In the genomic region with DNA sequence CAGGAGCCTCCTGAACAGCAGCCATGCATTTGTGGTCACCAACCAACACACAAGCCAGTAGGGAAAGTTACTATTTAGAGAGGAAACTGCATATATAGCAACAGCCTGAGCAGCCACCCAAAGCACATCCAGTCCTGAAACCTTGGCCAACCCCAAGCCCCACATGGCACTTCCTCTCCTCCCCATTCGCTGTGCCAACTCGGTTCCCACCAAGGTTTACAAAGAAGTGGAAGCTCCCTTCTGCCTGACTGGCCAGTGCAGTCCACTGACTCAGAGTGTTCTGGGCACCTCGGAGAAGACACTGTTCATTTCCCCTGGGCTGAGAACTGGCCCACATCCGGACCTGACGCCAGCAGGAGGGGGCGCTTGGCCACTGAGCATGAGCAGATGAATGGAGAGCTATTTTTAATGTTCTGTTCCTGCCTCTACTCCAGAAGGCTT, we compare ENCODE assay signal across 8 mouse cellular contexts.
DNase-seq lines count a peak whose midpoint lies in the region; TF ChIP-seq lines count a peak whose summit lies in the region.

No protein-coding gene starts in this region.

- DNase-seq in kidney, adult 11 months, result peak; percentile 22
- DNase-seq in kidney, adult 18-20 months, result no peak
- DNase-seq in gastrocnemius, adult 8-10 months (ENCODE audit: low spot score in 2 of 2), result peak; percentile 77 to 82
- peak; percentile 86 to 87 for DNase-seq in layer of hippocampus, postnatal 14 days (ENCODE audit: low spot score in 2 of 2)
- DNase-seq in lung, postnatal 14 days, result peak; percentile 66
- DNase-seq in spleen, postnatal 10 days (ENCODE audit: low spot score in 2 of 2), result peak; percentile 49 to 62
- no peak for DNase-seq in retina, postnatal 1 day

- TF ChIP-seq CTCF in bone marrow, adult 2 months (IDR thresholded peaks at IDR 0.05; ENCODE audit: control insufficient read depth, insufficient read depth, low read length), result peak; percentile 51

- WGBS in bone marrow, adult 2 months, result 2% methylated on average over 6 of the region's 6 CpGs

- no peak overlapping the region for H3K4me3 ChIP-seq in bone marrow, adult 2 months (replicated peaks; ENCODE audit: control insufficient read depth, low read depth, low read length)

- TF ChIP-seq POLR2A in bone marrow, adult 2 months (IDR thresholded peaks at IDR 0.05; ENCODE audit: borderline replicate concordance, control insufficient read depth, low read depth, low read length), result no peak

- peaks cover 10% of the 10 kb centered on the region for H3K4me1 ChIP-seq in bone marrow, adult 2 months (ENCODE audit: control insufficient read depth, insufficient read depth, low read length)

- peak overlapping the region; percentile 52 for H3K27ac ChIP-seq in bone marrow, adult 2 months (ENCODE audit: control insufficient read depth, insufficient read depth, low read depth, low read length, poor library complexity)

Comparison
In these comparisons a context has a peak if more than half of its experiments do, and no peak if none do; other contexts are left out.
1. DNase-seq: peak in kidney, adult 11 months (single experiment), gastrocnemius, adult 8-10 months (2 of 2), layer of hippocampus, postnatal 14 days (2 of 2), lung, postnatal 14 days (single experiment) and spleen, postnatal 10 days (2 of 2); none in kidney, adult 18-20 months (single experiment) and retina, postnatal 1 day (single experiment).